Mouse (Mus musculus) fat pad, adult 2 months (tissue): ENCODE data around the gene Spag16.
"Not testable (repeated sequence)": the region's sequence is repeated elsewhere in the genome, so short reads cannot be mapped to it uniquely, and the experiment has no call there.

ENCODE experiments used
- DNase-seq: peaks from one replicate; pipeline ENCODE4 v3.0.0-alpha.2; 2011; ENCODE audit warnings: low read depth, low spot score; ENCODE audit errors: extremely low read depth

Spag16 gene

GRCm38 (mm10) chr1:69826806-69827703, at the start of gene Spag16:
Gene Spag16 (plus strand): TSS chr1:69826970.
- DNase-seq, result no peak

- DNase-seq, result no peak
Observed at GRCm38 (mm10) chr1:69785129-69785528, 41.6 kb upstream of the Spag16 start.

GRCm38 (mm10) chr1:69786716-69787115, 40.1 kb upstream of the Spag16 start:
- DNase-seq, result no peak

GRCm38 (mm10) chr1:69787379-69787778, 39.4 kb upstream of the Spag16 start:
- no peak for DNase-seq

GRCm38 (mm10) chr1:69790337-69791250, 36.2 kb upstream of the Spag16 start:
- no peak for DNase-seq

GRCm38 (mm10) chr1:69798948-69799565, 27.7 kb upstream of the Spag16 start:
- DNase-seq, result no peak

GRCm38 (mm10) chr1:69810161-69810560, 16.6 kb upstream of the Spag16 start:
- DNase-seq, result no peak

GRCm38 (mm10) chr1:69825635-69826034, 1.1 kb upstream of the Spag16 start:
- not testable (repeated sequence) for DNase-seq

GRCm38 (mm10) chr1:69828872-69829479, 2.2 kb downstream of the Spag16 start:
- no peak for DNase-seq

- no peak for DNase-seq
Observed at GRCm38 (mm10) chr1:69830586-69830985, 3.8 kb downstream of the Spag16 start.

GRCm38 (mm10) chr1:69831002-69831401, 4.2 kb downstream of the Spag16 start:
- DNase-seq, result no peak

- not testable (repeated sequence) for DNase-seq
Observed at GRCm38 (mm10) chr1:69833476-69833875, 6.7 kb downstream of the Spag16 start.

GRCm38 (mm10) chr1:69853436-69853835, 26.7 kb downstream of the Spag16 start:
- no peak for DNase-seq

GRCm38 (mm10) chr1:69867776-69868175, 41.0 kb downstream of the Spag16 start:
- no peak for DNase-seq

- DNase-seq, result no peak
Observed at GRCm38 (mm10) chr1:69956606-69957005, 129.8 kb downstream of the Spag16 start.

- DNase-seq, result no peak
Observed at GRCm38 (mm10) chr1:69996874-69997273, 170.1 kb downstream of the Spag16 start.

- no peak for DNase-seq
Observed at GRCm38 (mm10) chr1:70012991-70013390, 186.2 kb downstream of the Spag16 start.

- no peak for DNase-seq
Observed at GRCm38 (mm10) chr1:70037384-70037783, 210.6 kb downstream of the Spag16 start.

GRCm38 (mm10) chr1:70067404-70067803, 240.6 kb downstream of the Spag16 start:
- DNase-seq, result no peak

- no peak for DNase-seq
Observed at GRCm38 (mm10) chr1:70073440-70073839, 246.7 kb downstream of the Spag16 start.

GRCm38 (mm10) chr1:70078806-70079205, 252.0 kb downstream of the Spag16 start:
- DNase-seq, result no peak
